Mouse (Mus musculus) forebrain, embryonic 13.5 days (tissue): ENCODE data around the gene Snrpc. TPM values are rescaled to one million over a fixed set of nuclear protein-coding genes. Genes with fewer than 3 reads are reported as not detected.

Source experiments
- ATAC-seq: fragments of 200-750 bp; cut with Nextera tagmentation; 2 replicates; pipeline ENCODE4 v1.8.0; 2017
- H3K27ac ChIP-seq: fragments of 300-500 bp; sonication (generic); 2 replicates; pipeline ENCODE4 v1.5.1; 2015; ENCODE audit warnings: inconsistent platforms, mild to moderate bottlenecking, moderate library complexity
- H3K27me3 ChIP-seq: fragments of 300-500 bp; sonication (generic); 2 replicates; pipeline ENCODE4 v1.6.1; 2015; ENCODE audit warnings: mild to moderate bottlenecking, inconsistent platforms
- H3K36me3 ChIP-seq: fragments of 300-500 bp; sonication (generic); 2 replicates; pipeline ENCODE4 v1.6.1; 2015; ENCODE audit warnings: mild to moderate bottlenecking, inconsistent platforms; ENCODE audit not compliant: poor library complexity, severe bottlenecking
- H3K4me1 ChIP-seq: fragments of 300-500 bp; sonication (generic); 2 replicates; pipeline ENCODE4 v1.6.1; 2015; ENCODE audit warnings: inconsistent platforms
- H3K4me2 ChIP-seq: fragments of 300-500 bp; sonication (generic); 2 replicates; pipeline ENCODE4 v1.6.1; 2015; ENCODE audit warnings: inconsistent platforms, mild to moderate bottlenecking, moderate library complexity
- H3K4me3 ChIP-seq: fragments of 300-500 bp; sonication (generic); 2 replicates; pipeline ENCODE4 v1.5.1; 2015; ENCODE audit warnings: mild to moderate bottlenecking, inconsistent platforms
- H3K9ac ChIP-seq: fragments of 300-500 bp; sonication (generic); 2 replicates; pipeline ENCODE4 v1.6.1; 2015; ENCODE audit warnings: mild to moderate bottlenecking, inconsistent platforms
- H3K9me3 ChIP-seq: fragments of 300-500 bp; sonication (generic); replicated peaks from 2 replicates; pipeline ENCODE4 v1.6.1; 2016; ENCODE audit warnings: inconsistent platforms
- WGBS: fragments of 180-500 bp; shearing (Covaris S2); methylation state at CpG from one replicate; pipeline ENCODE4 v1.1.7; 2015; 5-methylcytosine and 5-hydroxymethylcytosine counted together
- polyA plus RNA-seq: library from polyadenylated mRNA; unstranded; fragments of >200 nt; fragmentation: Nextera tagmentation; extraction: Ambion mirVana; gene quantifications from 2 replicates; pipeline ENCODE4 v1.2.1, GENCODE M21; 2015

The Snrpc gene
- polyA plus RNA-seq, 1 experiment from 2014 or later, result 396 TPM

DNA sequence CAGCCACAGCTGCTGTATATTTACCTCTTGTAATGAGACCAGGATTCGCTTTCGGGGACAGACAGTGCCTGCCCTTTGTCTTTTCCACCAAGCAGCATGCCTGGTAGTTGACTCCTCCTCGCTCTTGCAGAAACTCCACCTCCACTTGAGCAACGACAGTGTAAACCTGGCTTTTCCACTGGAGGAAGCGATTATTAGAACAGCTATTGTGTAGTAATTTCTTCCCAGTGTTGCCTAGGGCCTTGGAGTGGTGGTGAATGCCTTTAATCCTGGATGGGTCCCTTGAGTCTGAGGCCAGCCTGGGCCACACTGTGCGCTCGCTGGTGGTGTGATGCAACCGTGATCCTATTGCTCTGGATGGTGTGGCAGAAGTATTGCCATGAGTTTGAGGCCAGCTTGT, 45.2 kb downstream of the Snrpc start:
- H3K4me2 ChIP-seq, result no peak overlapping the region
- H3K27me3 ChIP-seq, result no peaks in the 10 kb centered on the region
- ATAC-seq, result no peak
- H3K9ac ChIP-seq, result no peak overlapping the region
- H3K9me3 ChIP-seq, result no peaks in the 10 kb centered on the region
- H3K4me1 ChIP-seq, result no peaks in the 10 kb centered on the region
- 91% methylated on average over 8 of the region's 8 CpGs for WGBS
- H3K36me3 ChIP-seq, result peaks cover 78% of the 10 kb centered on the region
- no peak overlapping the region for H3K4me3 ChIP-seq
- H3K27ac ChIP-seq, result no peak overlapping the region

DNA sequence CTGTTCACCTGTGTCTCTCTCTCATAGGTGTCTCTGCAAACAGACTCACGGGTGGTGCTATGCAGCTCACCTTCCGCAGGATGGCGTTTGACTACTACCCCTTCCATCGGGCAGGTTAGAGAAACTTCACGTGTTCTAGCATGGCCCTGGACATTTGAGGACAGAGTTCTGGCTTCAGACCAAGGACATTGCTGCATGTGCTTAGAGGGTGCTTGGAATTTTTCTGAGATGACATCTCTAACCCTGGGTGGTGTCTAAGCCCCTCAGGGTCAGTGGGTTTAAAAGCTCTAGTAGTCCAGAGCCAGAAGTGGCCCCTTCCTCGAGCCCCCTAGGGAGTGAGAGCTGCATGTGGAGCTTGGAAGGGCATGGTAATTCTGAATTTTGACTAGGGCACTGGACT, 46.0 kb downstream of the Snrpc start:
- no peak for ATAC-seq
- no peak overlapping the region for H3K4me3 ChIP-seq
- H3K9ac ChIP-seq, result no peak overlapping the region
- no peaks in the 10 kb centered on the region for H3K27me3 ChIP-seq
- 93% methylated on average over 6 of the region's 6 CpGs for WGBS
- H3K27ac ChIP-seq, result no peak overlapping the region
- H3K9me3 ChIP-seq, result no peaks in the 10 kb centered on the region
- H3K4me1 ChIP-seq, result no peaks in the 10 kb centered on the region
- no peak overlapping the region for H3K4me2 ChIP-seq
- peaks cover 79% of the 10 kb centered on the region for H3K36me3 ChIP-seq

DNA sequence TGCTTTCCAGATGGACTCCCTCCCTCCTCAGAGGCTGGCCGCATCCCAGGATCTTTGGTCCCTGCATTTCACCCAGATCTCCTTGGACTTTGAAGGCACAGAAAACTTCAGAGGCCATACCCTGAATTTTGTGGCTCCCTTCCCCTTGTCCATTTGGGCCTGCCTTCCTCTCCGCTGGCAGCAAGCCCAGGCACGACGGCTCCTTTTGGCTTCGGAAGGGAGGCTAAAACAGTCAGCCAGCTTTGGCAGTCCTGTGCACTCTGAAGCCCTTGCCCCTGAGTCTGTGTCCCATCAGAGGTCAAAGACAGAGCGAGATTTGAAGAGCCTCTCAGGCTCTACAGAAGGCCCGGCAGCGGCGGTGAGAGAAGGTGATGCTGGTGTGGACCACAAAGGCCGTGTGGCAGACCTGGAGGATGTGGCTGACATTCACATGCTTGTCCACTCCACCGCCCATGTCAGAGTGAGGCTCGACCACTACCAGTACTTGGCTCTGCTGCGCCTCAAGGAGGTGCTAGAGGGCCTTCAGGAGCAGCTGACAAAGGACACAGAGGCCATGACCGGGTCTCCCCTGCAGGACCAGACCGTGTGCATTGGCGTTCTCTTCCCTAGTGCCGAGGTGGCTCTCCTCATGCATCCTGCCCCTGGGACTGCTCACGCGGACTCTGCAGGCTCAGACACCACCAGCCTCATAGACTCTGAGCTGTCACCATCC, 48.7 kb downstream of the Snrpc start:
- Histone ChIP-seq H3K4me1 (no peaks in the 10 kb centered on the region), H3K36me3 (peaks cover 78% of the 10 kb centered on the region), H3K9me3 (no peaks in the 10 kb centered on the region), H3K4me2 (no peak overlapping the region), H3K9ac (no peak overlapping the region), H3K27ac (no peak overlapping the region), H3K27me3 (no peaks in the 10 kb centered on the region), H3K4me3 (no peak overlapping the region)
- ATAC-seq, result no peak
- WGBS, result 86% methylated on average over 19 of the region's 19 CpGs

Other genes with a start within 250 kb of the Snrpc start
- 191 and 196 TPM in 2 replicates for gene Nudt3, start 214.7 kb upstream of the Snrpc start, polyA plus RNA-seq
- not detected in 2 replicates for gene RPS10-NUDT3, start 202.9 kb upstream of the Snrpc start, polyA plus RNA-seq
- 659 and 777 TPM in 2 replicates for gene Rps10, start 201.5 kb upstream of the Snrpc start, polyA plus RNA-seq
- 14.8 and 18.2 TPM in 2 replicates for gene Pacsin1, start 182.6 kb upstream of the Snrpc start, polyA plus RNA-seq
- gene Spdef, start 109.2 kb upstream of the Snrpc start, polyA plus RNA-seq, result 0.38 and 0.75 TPM in 2 replicates
- 9.1 and 11.3 TPM in 2 replicates for gene D17Wsu92e, start 17.5 kb upstream of the Snrpc start, polyA plus RNA-seq
- gene Uhrf1bp1, start 18.3 kb downstream of the Snrpc start, polyA plus RNA-seq, result 4.7 and 5.5 TPM in 2 replicates
- 45.2 and 49.8 TPM in 2 replicates for gene Anks1, start 71.2 kb downstream of the Snrpc start, polyA plus RNA-seq
- 83.4 and 87.1 TPM in 2 replicates for gene Taf11, start 71.7 kb downstream of the Snrpc start, polyA plus RNA-seq
- gene Tcp11, start 242.5 kb downstream of the Snrpc start, polyA plus RNA-seq, result 1.4 TPM in 2 replicates